Mouse (Mus musculus): Measurements from ENCODE around the gene Dennd5b. TPM values are rescaled to one million over a fixed set of nuclear protein-coding genes. Genes with fewer than 3 reads are reported as not detected.
"Not testable (repeated sequence)": the region's sequence is repeated elsewhere in the genome, so short reads cannot be mapped to it uniquely, and the experiment has no call there.

Dennd5b gene
- total RNA-seq, 2 experiments from 2014 or later: 14.3 to 18.0 TPM

DNA sequence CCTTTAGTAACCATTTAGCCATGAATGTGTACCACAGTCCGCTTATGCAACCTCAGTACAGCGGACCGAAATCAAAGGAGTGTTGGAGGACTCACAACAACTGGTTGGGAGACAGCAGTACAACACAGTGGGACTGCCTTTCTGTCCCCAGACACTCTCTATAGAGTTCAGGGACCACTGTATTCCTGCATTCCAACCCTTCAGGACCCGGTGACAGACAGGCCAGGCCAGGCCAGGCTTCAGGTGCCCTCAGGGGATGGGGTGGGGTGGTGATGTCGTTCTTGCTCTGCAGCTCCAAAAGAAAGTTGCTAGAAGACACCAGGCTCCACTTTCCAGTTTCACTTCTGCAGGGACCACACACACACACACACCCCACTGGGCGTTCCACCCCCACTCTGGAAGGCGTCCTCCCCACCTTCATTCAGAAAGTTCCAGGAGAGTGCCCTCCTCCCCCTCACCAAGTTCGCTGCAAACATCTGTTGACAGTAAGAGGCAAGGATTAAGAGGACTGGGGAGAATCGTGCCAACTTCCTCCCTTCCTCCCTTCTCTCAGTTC lies 130.0 kb downstream of the Dennd5b start:
- DNase-seq (ENCODE audit: low spot score): no peak
- intact Hi-C loops (cut with DNase I): no loop called here

DNA sequence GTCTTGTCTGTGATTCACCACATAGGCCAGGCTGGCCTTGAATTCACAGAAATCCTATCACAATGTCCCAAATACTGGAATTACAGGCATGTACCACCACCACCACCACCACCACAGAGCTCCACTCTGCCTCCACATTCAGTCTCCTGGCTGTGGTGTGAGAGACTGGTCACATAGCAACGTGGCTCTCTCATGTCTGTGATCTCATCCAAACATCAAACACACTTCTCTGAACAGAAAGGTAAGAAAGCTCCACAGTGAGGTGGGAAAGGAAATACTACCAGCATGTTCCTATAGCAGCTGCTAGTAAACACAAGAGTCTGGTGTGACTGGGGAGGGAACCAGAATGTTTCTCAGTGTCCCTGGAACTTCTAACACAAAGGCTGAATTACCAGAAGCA lies 140.2 kb downstream of the Dennd5b start:
- no peak for DNase-seq (ENCODE audit: low spot score)

GRCm38 (mm10) chr6:148959540-148960238 lies 141.8 kb downstream of the Dennd5b start:
- intact Hi-C loops (cut with DNase I): no loop called here
- DNase-seq (ENCODE audit: low spot score): no peak

More for the DNA sequence above, 140.2 kb downstream of the Dennd5b start:
- intact Hi-C loops (cut with DNase I): no loop called here

GRCm38 (mm10) chr6:148958712-148959111 lies 142.8 kb downstream of the Dennd5b start:
- DNase-seq (ENCODE audit: low spot score): no peak
- intact Hi-C loops (cut with DNase I): no loop called here

- intact Hi-C loops (cut with DNase I): no loop called here
Observed at GRCm38 (mm10) chr6:148957046-148957445, 144.4 kb downstream of the Dennd5b start.

GRCm38 (mm10) chr6:148955641-148956420 lies 145.6 kb downstream of the Dennd5b start:
- intact Hi-C loops (cut with DNase I): no loop called here

More at GRCm38 (mm10) chr6:148957046-148957445, 144.4 kb downstream of the Dennd5b start:
- DNase-seq (ENCODE audit: low spot score): no peak

GRCm38 (mm10) chr6:148946881-148947405 lies 154.5 kb downstream of the Dennd5b start:
- intact Hi-C loops (cut with DNase I): loop anchor here (5.0 kb wide), 1 partner anchor 155 kb away; the partner anchor contains the start of gene Dennd5b
- no peak for DNase-seq (ENCODE audit: low spot score)

More at GRCm38 (mm10) chr6:148955641-148956420, 145.6 kb downstream of the Dennd5b start:
- no peak for DNase-seq (ENCODE audit: low spot score)

DNA sequence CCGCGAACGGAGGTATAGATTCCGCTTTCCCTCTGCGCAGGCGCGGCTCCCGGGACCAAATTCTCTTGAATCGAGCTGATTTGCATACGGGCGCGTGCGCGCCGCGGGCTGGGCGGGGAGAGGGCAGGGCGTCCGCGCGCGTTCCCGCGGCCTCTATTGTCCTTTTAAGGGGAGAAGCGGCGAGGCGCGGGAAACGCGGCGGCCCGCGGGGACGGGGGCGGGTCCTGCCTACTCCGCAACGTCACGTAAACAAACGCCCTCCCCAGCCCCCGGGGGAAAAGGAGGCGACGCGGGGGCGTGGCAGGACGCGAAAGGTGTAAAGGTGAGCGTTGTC lies 155.1 kb downstream of the Dennd5b start, which contains the start of gene Sinhcaf:
Gene Sinhcaf (minus strand): TSS at position 59 of the 334 bp plus-strand sequence.
- intact Hi-C loops (cut with DNase I): loop anchor here (5.0 kb wide), 1 partner anchor 156 kb away; the partner anchor contains the start of gene Dennd5b
- DNase-seq (ENCODE audit: low spot score): peak; percentile 93

DNA sequence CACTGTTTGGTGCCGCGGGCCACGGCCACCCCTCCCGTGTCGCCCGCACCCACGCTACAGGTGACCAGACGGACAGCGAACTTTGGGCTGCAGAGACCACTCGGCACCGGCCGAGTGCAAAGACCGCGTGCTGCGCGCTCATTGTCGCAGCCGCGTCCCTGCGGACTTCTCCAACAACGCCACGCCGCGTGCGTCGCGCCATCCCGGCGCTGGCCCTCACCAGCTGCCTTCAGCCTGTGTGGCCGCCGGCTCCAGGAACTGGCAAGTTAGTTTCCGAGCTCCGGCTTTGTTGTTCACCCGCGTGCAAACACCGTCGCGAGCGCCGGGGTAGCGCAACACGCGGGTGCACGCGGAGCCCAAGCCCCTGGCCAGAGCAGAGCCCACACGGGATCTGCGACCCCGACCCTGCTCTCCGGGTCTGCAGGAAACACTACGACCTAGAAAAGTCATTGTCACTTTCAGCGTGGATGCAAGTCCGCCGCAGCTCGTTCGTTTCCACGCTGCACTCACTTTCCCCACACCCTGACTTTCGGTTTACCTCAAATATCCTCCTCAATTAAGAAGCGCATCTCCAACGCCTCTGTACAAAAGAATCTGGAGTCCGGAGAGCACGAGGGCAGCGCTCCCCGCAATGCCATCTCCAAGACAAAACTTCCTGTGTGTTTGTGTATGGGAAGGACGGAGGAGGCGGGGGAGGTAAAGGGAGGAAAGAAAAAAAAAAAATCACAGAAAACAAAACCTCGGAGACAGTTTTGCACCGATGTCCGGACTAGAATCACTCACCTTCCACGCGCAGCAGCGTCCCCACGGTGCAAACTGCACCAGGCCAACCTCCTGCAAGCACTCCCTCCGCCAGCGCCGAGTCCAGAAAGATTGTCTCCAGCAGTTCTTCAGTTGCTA lies 155.7 kb downstream of the Dennd5b start:
- DNase-seq (ENCODE audit: low spot score): peak; percentile 1
- intact Hi-C loops (cut with DNase I): loop anchor here (5.0 kb wide), 1 partner anchor 157 kb away; the partner anchor contains the start of gene Dennd5b

- peak; percentile 44 for DNase-seq (ENCODE audit: low spot score)
- intact Hi-C loops (cut with DNase I): loop anchor here (5.0 kb wide), 1 partner anchor 157 kb away; the partner anchor contains the start of gene Dennd5b
Observed at GRCm38 (mm10) chr6:148944767-148945508, 156.5 kb downstream of the Dennd5b start.

- intact Hi-C loops (cut with DNase I): no loop called here
- DNase-seq (ENCODE audit: low spot score): no peak
Observed at GRCm38 (mm10) chr6:148944344-148944766, 157.1 kb downstream of the Dennd5b start.

DNA sequence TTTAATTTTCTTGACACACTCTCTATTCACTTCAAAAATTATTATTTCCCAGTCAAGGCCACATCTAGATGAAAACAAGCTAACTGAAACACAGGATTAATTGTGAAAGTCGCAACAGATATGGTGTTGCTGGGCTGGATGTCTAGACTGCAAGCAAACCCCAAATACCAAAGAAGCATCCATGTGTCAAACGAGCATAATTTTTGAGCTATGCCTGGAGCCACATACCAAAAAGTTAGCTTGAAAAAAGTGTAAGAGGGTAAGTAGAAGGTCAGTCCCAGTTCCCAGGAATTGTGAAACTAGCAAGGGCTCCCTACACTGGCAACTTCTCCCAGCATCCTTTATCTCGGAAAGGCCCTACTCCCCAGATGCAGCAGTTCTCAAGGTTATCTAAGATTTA lies 157.8 kb downstream of the Dennd5b start:
- DNase-seq (ENCODE audit: low spot score): no peak
- intact Hi-C loops (cut with DNase I): no loop called here

GRCm38 (mm10) chr6:148942406-148942805 lies 159.1 kb downstream of the Dennd5b start:
- no peak for DNase-seq (ENCODE audit: low spot score)
- intact Hi-C loops (cut with DNase I): no loop called here

- intact Hi-C loops (cut with DNase I): no loop called here
- no peak for DNase-seq (ENCODE audit: low spot score)
Observed at GRCm38 (mm10) chr6:148941880-148942279, 159.6 kb downstream of the Dennd5b start.

- DNase-seq (ENCODE audit: low spot score); intact Hi-C loops (cut with DNase I): not testable (repeated sequence)
Observed at GRCm38 (mm10) chr6:148940383-148940782, 161.1 kb downstream of the Dennd5b start.
